Mouse (Mus musculus): ENCODE results near the gene 2310007B03Rik. TPM values are rescaled to one million over a fixed set of nuclear protein-coding genes. Genes with fewer than 3 reads are reported as not detected.

The 2310007B03Rik gene
- polyA plus RNA-seq, 1 experiment from 2014 or later = 0.08 TPM

DNA sequence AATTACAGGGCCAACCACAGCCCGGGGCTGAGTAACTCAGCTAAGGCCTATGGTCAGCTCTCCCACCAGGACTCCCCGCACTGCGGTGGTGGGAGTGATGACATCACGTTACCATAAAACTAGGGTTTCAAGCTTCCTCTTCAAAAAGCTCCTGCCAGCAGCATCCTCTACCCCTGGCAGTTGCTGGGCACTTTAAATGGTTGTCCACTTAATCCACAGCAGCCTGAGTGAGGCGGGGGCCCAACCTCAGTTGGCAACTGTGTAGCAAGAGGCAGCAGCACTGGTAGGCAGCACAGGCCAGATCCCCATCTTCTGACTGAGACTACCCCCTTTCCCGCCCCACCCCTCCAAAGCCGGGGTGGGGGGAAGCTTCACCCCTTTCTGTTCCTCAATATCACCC lies 58.0 kb downstream of the 2310007B03Rik start:
- Histone ChIP-seq H3K9ac (replicated peaks; ENCODE audit: low read length) (no peak overlapping the region), H3K4me2 (ENCODE audit: low read depth, low read length) (no peak overlapping the region), H3K36me3 (replicated peaks; ENCODE audit: control insufficient read depth, insufficient read depth, low read depth, low read length) (no peaks in the 10 kb centered on the region), H3K4me1 (ENCODE audit: control insufficient read depth, insufficient read depth, low read length) (peaks cover 5% of the 10 kb centered on the region; the same call in 1 of the 2 replicates), H3K4me3 (ENCODE audit: low read depth, low read length) (no peak overlapping the region), H3K9me3 (replicated peaks; ENCODE audit: control insufficient read depth, low read length) (no peaks in the 10 kb centered on the region), H3K27me3 (ENCODE audit: control insufficient read depth, insufficient read depth, low read length) (peaks cover 27% of the 10 kb centered on the region), H3K27ac (replicated peaks; ENCODE audit: low read depth, low read length) (no peak overlapping the region)
- DNase-seq (ENCODE audit: low spot score) (no peak), ATAC-seq (replicated peaks; ENCODE audit: insufficient number of reproducible peaks, low FRiP score, low TSS enrichment, low read depth) (no peak)
- 62% methylated on average over 7 of the region's 7 CpGs for WGBS

DNA sequence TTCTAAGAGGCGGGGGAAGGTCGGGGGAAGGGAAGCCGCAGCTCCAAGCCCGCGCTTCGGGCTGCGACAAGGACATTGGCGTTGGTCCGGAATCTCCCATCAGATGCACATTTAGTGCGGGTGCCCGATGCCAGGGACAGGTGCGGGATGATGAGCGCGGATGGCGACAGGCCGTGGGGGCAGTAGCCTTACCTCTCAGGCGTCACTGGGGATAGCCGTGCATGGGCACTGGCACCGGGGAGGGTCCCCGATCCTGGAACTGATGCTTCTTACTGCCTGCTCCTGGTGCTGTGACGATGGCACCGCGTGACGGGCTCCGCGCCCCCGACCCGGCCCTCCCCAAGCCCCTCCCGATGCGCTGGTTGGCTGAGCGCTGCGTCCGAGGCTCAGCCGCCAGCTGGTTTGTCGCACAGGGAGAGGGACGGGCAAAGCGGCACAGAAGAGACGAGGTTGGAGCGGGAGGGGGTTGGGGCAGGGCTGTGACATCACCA lies 59.1 kb downstream of the 2310007B03Rik start, which contains the start of gene Kif1a:
Gene Kif1a, minus strand, starts transcription at position 381 of the 491 bp plus-strand sequence.
- H3K9me3 ChIP-seq (replicated peaks; ENCODE audit: control insufficient read depth, low read length) = no peaks in the 10 kb centered on the region
- under 1% methylated on average over 39 of the region's 39 CpGs for WGBS
- DNase-seq (ENCODE audit: low spot score) = peak; percentile 68
- peak within 1 kb of the TSS; percentile 45 for H3K4me3 ChIP-seq (ENCODE audit: low read depth, low read length)
- peaks cover 5% of the 10 kb centered on the region; the same call in 1 of the 2 replicates for H3K4me1 ChIP-seq (ENCODE audit: control insufficient read depth, insufficient read depth, low read length)
- H3K27me3 ChIP-seq (ENCODE audit: control insufficient read depth, insufficient read depth, low read length) = peaks cover 27% of the 10 kb centered on the region
- ATAC-seq (replicated peaks; ENCODE audit: insufficient number of reproducible peaks, low FRiP score, low TSS enrichment, low read depth) = peak; percentile 82
- no peak within 1 kb of the TSS for H3K27ac ChIP-seq (replicated peaks; ENCODE audit: low read depth, low read length)
- peak within 1 kb of the TSS; percentile 46 for H3K9ac ChIP-seq (replicated peaks; ENCODE audit: low read length)
- H3K4me2 ChIP-seq (ENCODE audit: low read depth, low read length) = peak within 1 kb of the TSS; percentile 85
- H3K36me3 ChIP-seq (replicated peaks; ENCODE audit: control insufficient read depth, insufficient read depth, low read depth, low read length) = no peaks in the 10 kb centered on the region

Other genes starting within 250 kb of the 2310007B03Rik start
- gene Capn10, start 226.6 kb downstream of the 2310007B03Rik start, polyA plus RNA-seq (2014; fragmentation: Nextera tagmentation; extraction: Ambion mirVana) = 25.4 and 32.4 TPM in 2 replicates
- 0.21 and 0.25 TPM in 2 replicates for gene Gpr35, start 210.1 kb downstream of the 2310007B03Rik start, polyA plus RNA-seq (2014; fragmentation: Nextera tagmentation; extraction: Ambion mirVana)
- gene Aqp12, start 154.6 kb downstream of the 2310007B03Rik start, polyA plus RNA-seq (2014; fragmentation: Nextera tagmentation; extraction: Ambion mirVana) = not detected in 2 replicates
- gene Kif1a, start 59.0 kb downstream of the 2310007B03Rik start, polyA plus RNA-seq (2014; fragmentation: Nextera tagmentation; extraction: Ambion mirVana) = 19.9 and 26.0 TPM in 2 replicates
- not detected in 2 replicates for gene Agxt, start 25.7 kb downstream of the 2310007B03Rik start, polyA plus RNA-seq (2014; fragmentation: Nextera tagmentation; extraction: Ambion mirVana)
- 0.14 and 0.25 TPM in 2 replicates for gene Crocc2, start 7.8 kb upstream of the 2310007B03Rik start, polyA plus RNA-seq (2014; fragmentation: Nextera tagmentation; extraction: Ambion mirVana)
- gene Sned1, start 74.9 kb upstream of the 2310007B03Rik start, polyA plus RNA-seq (2014; fragmentation: Nextera tagmentation; extraction: Ambion mirVana) = 5.3 and 5.6 TPM in 2 replicates
- 32.5 and 34.9 TPM in 2 replicates for gene Mterf4, start 145.0 kb upstream of the 2310007B03Rik start, polyA plus RNA-seq (2014; fragmentation: Nextera tagmentation; extraction: Ambion mirVana)
- gene Ppp1r7, start 181.9 kb upstream of the 2310007B03Rik start, polyA plus RNA-seq (2014; fragmentation: Nextera tagmentation; extraction: Ambion mirVana) = 85.5 and 112 TPM in 2 replicates
- gene Pask, start 182.5 kb upstream of the 2310007B03Rik start, polyA plus RNA-seq (2014; fragmentation: Nextera tagmentation; extraction: Ambion mirVana) = 19.7 and 20.1 TPM in 2 replicates
- 0.06 and 0.42 TPM in 2 replicates for gene Ano7, start 213.0 kb upstream of the 2310007B03Rik start, polyA plus RNA-seq (2014; fragmentation: Nextera tagmentation; extraction: Ambion mirVana)